Mouse (Mus musculus) neural tube, embryonic 15.5 days (tissue): ENCODE measurements around the gene Farp1. TPM values are rescaled to one million over a fixed set of nuclear protein-coding genes. Genes with fewer than 3 reads are reported as not detected.

ENCODE experiments used
- ATAC-seq: fragments of 200-750 bp; cut with Nextera tagmentation; 2 replicates; pipeline ENCODE4 v1.8.0; 2017; ENCODE audit warnings: mild to moderate bottlenecking, moderate TSS enrichment, moderate library complexity; ENCODE audit not compliant: low FRiP score
- H3K27ac ChIP-seq: fragments of 300-500 bp; sonication (generic); replicated peaks from 2 replicates; pipeline ENCODE4 v1.5.1; 2015; ENCODE audit warnings: mild to moderate bottlenecking, inconsistent platforms
- H3K27me3 ChIP-seq: fragments of 300-500 bp; sonication (generic); replicated peaks from 2 replicates; pipeline ENCODE4 v1.6.1; 2015; ENCODE audit warnings: inconsistent platforms
- H3K36me3 ChIP-seq: fragments of 300-500 bp; sonication (generic); 2 replicates; pipeline ENCODE4 v1.6.1; 2015; ENCODE audit warnings: inconsistent platforms
- H3K4me1 ChIP-seq: fragments of 300-500 bp; sonication (generic); 2 replicates; pipeline ENCODE4 v1.6.1; 2015; ENCODE audit warnings: inconsistent platforms
- H3K4me2 ChIP-seq: fragments of 300-500 bp; sonication (generic); 2 replicates; pipeline ENCODE4 v1.6.1; 2015; ENCODE audit warnings: inconsistent platforms, mild to moderate bottlenecking, moderate library complexity
- H3K4me3 ChIP-seq: fragments of 300-500 bp; sonication (generic); replicated peaks from 2 replicates; pipeline ENCODE4 v1.5.1; 2015; ENCODE audit warnings: mild to moderate bottlenecking, inconsistent platforms
- H3K9ac ChIP-seq: fragments of 300-500 bp; sonication (generic); replicated peaks from 2 replicates; pipeline ENCODE4 v1.6.1; 2015; ENCODE audit warnings: mild to moderate bottlenecking, inconsistent platforms
- H3K9me3 ChIP-seq: fragments of 300-500 bp; sonication (generic); replicated peaks from 2 replicates; pipeline ENCODE4 v1.6.1; 2016; ENCODE audit warnings: inconsistent platforms
- WGBS: fragments of 180-500 bp; shearing (Covaris S2); methylation state at CpG from one replicate; pipeline ENCODE4 v1.1.7; 2015; ENCODE audit warnings: mixed read lengths; 5-methylcytosine and 5-hydroxymethylcytosine counted together
- polyA plus RNA-seq: library from polyadenylated mRNA; unstranded; fragments of >200 nt; fragmentation: Nextera tagmentation; extraction: Ambion mirVana; gene quantifications from 2 replicates; pipeline ENCODE4 v1.2.1, GENCODE M21; 2015

The Farp1 gene
- polyA plus RNA-seq, 1 experiment from 2014 or later: 28.5 TPM

DNA sequence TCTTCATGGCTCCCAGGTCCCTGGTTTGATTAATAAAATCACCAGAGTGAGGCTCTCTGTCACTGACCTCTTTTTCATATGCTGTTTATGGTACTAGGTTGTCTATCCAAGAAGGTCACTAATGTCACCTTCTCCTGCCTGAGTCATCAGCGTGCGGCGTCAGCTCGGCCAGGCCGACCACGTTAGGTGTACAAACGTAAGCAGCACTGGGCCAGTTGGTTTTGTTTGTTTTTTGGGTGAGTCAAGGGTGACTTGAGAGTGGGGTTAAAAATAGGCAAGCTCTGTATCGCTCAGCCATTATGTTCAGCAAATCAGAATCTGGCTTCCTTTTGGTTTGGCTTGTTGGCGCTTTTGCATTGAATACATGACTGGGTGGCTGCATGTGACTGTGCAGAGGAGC lies 155.4 kb downstream of the Farp1 start:
- Histone ChIP-seq H3K27ac (no peak overlapping the region), H3K27me3 (no peaks in the 10 kb centered on the region), H3K4me1 (peaks cover 12% of the 10 kb centered on the region), H3K9me3 (no peaks in the 10 kb centered on the region), H3K4me3 (no peak overlapping the region), H3K36me3 (no peaks in the 10 kb centered on the region), H3K9ac (no peak overlapping the region), H3K4me2 (no peak overlapping the region)
- WGBS: 94% methylated on average over 9 of the region's 9 CpGs
- no peak for ATAC-seq

DNA sequence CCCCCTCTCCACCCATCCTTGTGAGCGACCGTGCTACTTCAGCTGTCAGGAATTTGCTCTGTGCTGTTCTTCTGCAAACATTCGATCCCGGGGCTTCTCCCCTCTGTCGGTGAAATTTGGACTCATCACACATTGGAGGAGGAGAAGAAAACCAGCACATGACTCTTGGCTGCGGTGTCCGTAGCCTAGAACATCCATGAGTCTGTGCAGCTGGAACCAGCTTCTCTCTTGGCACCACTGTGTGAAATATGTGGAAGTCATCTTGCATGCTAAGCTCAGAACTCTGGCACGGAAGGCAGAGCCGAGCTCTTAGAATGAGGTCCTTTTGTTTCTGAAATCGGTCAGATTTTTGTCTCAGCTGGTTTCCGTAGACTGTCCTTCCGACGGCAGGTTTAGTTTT lies 156.7 kb downstream of the Farp1 start:
- no peaks in the 10 kb centered on the region for H3K27me3 ChIP-seq
- H3K36me3 ChIP-seq: no peaks in the 10 kb centered on the region
- H3K4me1 ChIP-seq: peaks cover 12% of the 10 kb centered on the region
- H3K4me2 ChIP-seq: no peak overlapping the region
- no peak overlapping the region for H3K9ac ChIP-seq
- no peaks in the 10 kb centered on the region for H3K9me3 ChIP-seq
- ATAC-seq: peak; percentile 27; the same call in 1 of the 2 replicates
- H3K4me3 ChIP-seq: no peak overlapping the region
- peak overlapping the region; percentile 67 for H3K27ac ChIP-seq
- 57% methylated on average over 13 of the region's 13 CpGs for WGBS

DNA sequence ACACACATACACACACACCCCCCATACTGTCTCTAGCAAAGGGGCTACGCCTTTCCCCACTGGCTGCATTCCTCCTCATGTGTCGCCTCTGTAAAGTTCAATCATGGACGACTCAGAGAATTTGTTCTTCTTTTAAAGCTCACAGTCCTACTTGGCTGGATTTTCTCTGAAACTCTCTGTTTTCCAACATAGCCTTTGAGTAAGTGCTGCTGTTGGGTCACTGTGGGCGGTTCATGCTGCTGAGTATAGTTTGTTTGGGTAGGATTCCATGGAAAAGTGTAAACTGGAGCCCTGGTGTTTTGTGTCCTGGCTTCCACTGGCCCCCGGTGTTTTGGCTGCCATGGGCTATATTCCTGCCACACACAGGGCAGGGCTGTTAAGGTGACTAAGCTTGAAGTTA lies 157.4 kb downstream of the Farp1 start:
- ATAC-seq: no peak
- Histone ChIP-seq H3K36me3 (no peaks in the 10 kb centered on the region), H3K9ac (no peak overlapping the region), H3K4me1 (peaks cover 12% of the 10 kb centered on the region), H3K4me3 (no peak overlapping the region), H3K27me3 (no peaks in the 10 kb centered on the region), H3K4me2 (no peak overlapping the region), H3K9me3 (no peaks in the 10 kb centered on the region), H3K27ac (peak overlapping the region; percentile 67)
- 71% methylated on average over 5 of the region's 5 CpGs for WGBS

DNA sequence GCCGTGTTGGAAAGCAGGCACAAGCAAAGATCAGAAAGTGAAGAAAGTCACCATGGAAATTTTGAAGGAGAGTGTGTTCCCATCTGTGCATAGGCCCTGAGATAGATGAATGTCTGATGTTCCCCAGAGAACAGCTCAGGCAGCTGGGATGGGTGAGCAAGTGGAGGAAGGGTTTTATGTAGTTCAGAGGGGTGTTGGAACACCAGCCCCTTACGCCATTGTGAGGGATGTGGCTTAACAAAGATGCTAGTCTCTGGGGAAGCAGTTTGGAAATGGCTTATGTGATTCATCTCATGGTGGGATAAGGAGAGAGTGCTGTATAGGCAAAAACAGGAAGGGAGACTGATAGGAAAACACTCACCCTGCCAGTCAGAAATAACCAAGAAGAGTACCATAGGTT lies 159.0 kb downstream of the Farp1 start:
- H3K4me2 ChIP-seq: no peak overlapping the region
- no peaks in the 10 kb centered on the region for H3K9me3 ChIP-seq
- ATAC-seq: no peak
- no peak overlapping the region for H3K27ac ChIP-seq
- peaks cover 14% of the 10 kb centered on the region for H3K4me1 ChIP-seq
- 82% methylated on average over 2 of the region's 2 CpGs for WGBS
- no peak overlapping the region for H3K9ac ChIP-seq
- no peaks in the 10 kb centered on the region for H3K27me3 ChIP-seq
- H3K36me3 ChIP-seq: no peaks in the 10 kb centered on the region
- H3K4me3 ChIP-seq: no peak overlapping the region

DNA sequence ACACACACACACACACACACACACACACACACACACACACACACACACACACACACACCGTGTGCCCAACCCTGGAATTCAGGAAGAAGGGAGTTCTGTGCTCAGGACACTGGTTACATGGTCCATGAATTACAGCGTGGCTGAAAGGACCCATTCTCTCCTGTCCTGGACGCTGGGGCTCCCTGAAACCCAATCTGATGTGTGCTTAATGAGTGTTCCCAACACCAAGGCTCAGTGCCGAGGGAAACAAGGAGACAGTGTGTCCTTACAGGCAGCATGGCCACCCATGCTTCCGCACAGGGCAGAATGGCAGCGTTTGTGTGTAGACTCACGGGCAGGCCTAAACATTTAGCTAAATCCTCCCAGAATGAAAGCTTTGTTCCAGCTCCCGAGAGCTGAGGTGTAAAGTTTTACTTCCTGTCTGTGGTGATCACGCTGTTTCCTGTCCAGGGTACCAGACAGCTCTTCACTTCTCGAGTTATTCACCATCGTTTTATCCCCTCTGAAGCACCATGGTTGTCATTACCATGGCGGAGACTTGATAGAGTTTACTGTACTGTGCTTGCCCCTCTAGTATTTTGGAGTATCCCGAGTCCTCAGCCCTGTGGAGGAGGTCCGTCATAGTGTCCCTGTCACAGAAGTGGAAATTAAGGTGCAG lies 164.0 kb downstream of the Farp1 start:
- H3K27me3 ChIP-seq: no peaks in the 10 kb centered on the region
- no peak overlapping the region for H3K9ac ChIP-seq
- no peak overlapping the region for H3K4me2 ChIP-seq
- H3K36me3 ChIP-seq: no peaks in the 10 kb centered on the region
- peak overlapping the region; percentile 68 for H3K27ac ChIP-seq
- peaks cover 24% of the 10 kb centered on the region for H3K4me1 ChIP-seq
- H3K4me3 ChIP-seq: no peak overlapping the region
- 47% methylated on average over 14 of the region's 14 CpGs for WGBS
- H3K9me3 ChIP-seq: no peaks in the 10 kb centered on the region
- peak; percentile 79 for ATAC-seq

DNA sequence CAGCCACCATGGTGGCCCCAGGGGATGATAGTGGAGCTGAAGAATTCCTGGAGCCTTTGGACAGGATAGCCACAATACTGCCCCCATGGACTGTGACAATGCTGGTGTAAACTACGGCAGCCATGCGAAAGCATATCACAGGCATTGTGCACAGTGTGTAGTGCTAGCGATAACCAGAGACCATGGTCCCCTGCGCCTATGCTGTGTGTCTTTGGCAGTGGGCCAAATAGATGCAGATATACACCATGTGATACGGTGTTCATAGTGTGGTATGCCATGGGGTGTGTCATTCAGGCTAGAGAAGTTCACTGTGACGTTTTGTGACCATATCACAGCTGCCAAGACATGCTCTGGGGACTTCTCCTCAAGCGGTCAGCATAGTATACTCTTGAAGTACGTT lies 164.8 kb downstream of the Farp1 start:
- Histone ChIP-seq H3K27me3 (no peaks in the 10 kb centered on the region), H3K9me3 (no peaks in the 10 kb centered on the region), H3K4me2 (no peak overlapping the region), H3K27ac (peak overlapping the region; percentile 68), H3K36me3 (no peaks in the 10 kb centered on the region), H3K4me3 (no peak overlapping the region), H3K9ac (no peak overlapping the region), H3K4me1 (peaks cover 24% of the 10 kb centered on the region)
- WGBS: 60% methylated on average over 8 of the region's 8 CpGs
- ATAC-seq: peak; percentile 47; the same call in 1 of the 2 replicates

DNA sequence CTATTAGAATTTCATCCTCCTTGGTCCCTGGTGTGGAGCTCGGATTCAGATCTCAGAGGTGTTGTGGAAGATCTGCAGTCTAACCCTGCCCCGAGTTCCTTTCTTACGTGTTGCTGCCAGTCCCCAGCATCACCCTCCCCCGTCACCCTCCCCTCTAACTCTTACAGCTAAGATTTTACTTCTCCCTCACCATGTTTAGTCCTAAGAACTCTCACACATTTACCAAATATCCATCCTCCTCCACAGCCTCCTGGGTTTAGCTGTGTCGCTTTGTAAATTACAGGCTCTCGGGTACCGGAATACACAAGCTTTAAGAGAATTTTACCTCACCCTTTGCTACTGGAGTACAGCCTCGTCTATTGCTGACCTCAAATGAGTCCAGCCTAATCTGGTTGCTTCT lies 165.4 kb downstream of the Farp1 start:
- Histone ChIP-seq H3K27me3 (no peaks in the 10 kb centered on the region), H3K4me2 (no peak overlapping the region), H3K4me3 (no peak overlapping the region), H3K36me3 (no peaks in the 10 kb centered on the region), H3K4me1 (peaks cover 24% of the 10 kb centered on the region), H3K9me3 (no peaks in the 10 kb centered on the region), H3K27ac (no peak overlapping the region), H3K9ac (no peak overlapping the region)
- 80% methylated on average over 8 of the region's 8 CpGs for WGBS
- no peak for ATAC-seq

DNA sequence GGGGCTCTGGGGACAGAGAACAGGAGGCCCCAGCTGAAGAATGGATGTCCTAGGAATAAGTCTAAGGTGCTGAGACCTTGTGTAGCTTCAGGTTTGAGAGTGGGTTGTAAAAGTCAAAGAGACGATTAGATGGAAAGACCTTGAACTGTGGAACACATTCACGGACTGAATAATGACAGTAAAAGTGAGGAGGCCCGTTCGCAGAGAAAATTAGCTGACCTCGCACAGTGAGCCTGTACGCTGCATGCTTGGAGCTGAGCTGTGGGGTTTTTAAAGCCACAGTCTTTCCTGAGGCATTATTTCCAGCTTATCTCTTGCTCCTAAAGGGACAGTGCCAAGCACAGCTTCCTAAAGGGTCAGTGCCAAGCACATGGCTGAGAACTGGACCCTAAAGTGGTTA lies 166.2 kb downstream of the Farp1 start:
- H3K4me2 ChIP-seq: no peak overlapping the region
- H3K4me1 ChIP-seq: peaks cover 28% of the 10 kb centered on the region
- H3K9ac ChIP-seq: no peak overlapping the region
- H3K4me3 ChIP-seq: no peak overlapping the region
- H3K27me3 ChIP-seq: no peaks in the 10 kb centered on the region
- H3K27ac ChIP-seq: peak overlapping the region; percentile 58
- H3K36me3 ChIP-seq: no peaks in the 10 kb centered on the region
- no peak for ATAC-seq
- 47% methylated on average over 6 of the region's 6 CpGs for WGBS
- no peaks in the 10 kb centered on the region for H3K9me3 ChIP-seq

DNA sequence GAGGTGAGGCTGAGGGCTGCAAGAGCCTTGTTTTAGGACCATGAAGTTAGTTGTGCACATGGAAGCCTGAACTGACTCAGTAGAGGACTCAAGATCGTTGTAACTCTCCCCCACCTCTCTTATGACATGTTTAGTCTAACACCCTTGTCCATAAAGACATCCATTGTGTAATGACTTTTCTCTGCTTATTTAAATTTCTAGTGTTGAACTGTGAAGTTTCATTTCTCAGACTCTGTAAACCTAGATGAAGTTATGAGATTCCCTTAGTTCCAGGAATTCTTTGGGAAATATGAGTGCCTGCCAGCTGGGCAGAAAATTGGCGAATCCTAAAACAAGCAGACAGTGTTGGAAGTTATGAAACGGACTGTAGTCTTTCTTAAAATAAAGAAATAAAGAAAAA lies 170.5 kb downstream of the Farp1 start:
- no peaks in the 10 kb centered on the region for H3K27me3 ChIP-seq
- H3K9me3 ChIP-seq: no peaks in the 10 kb centered on the region
- ATAC-seq: no peak
- H3K4me1 ChIP-seq: peaks cover 20% of the 10 kb centered on the region
- H3K27ac ChIP-seq: no peak overlapping the region
- H3K36me3 ChIP-seq: no peaks in the 10 kb centered on the region
- no peak overlapping the region for H3K4me3 ChIP-seq
- H3K9ac ChIP-seq: no peak overlapping the region
- H3K4me2 ChIP-seq: no peak overlapping the region
- WGBS: 86% methylated on average over 3 of the region's 3 CpGs

DNA sequence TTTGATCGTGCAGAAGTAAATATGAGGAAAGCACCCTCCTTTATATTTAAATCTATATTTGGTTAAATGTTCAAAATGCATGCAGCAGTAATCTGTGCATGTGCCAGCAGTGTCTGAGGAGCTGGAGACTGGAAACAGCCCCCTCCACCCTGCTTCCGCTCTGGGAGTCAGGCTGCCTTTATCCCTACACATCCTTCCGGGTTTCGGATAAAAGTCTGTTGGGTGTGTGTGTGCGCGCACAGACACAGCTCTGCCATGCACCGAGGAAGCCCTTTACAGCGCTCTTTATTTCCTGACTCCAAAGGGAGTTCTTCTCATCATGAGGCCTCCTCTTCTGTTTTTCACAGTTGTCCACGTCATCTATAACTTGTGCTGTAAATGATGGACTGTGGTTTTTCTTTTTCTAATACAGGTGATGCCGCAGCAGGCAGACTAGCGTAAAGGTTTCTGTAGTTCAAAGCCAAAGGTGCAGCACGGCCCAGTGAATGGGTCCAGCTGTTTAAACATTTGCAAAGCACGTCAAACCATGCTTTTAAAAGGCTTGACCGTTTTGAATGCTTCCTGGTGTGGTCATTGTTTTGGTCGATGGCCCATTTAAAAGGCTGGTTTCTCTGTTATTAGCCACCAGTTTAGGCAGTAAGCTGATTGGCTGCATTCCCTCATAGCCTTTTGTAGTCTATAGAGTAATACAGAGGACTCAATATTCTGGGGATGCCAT lies 172.6 kb downstream of the Farp1 start:
- Histone ChIP-seq H3K4me3 (no peak overlapping the region), H3K27me3 (no peaks in the 10 kb centered on the region), H3K4me1 (peaks cover 11% of the 10 kb centered on the region), H3K9ac (no peak overlapping the region), H3K4me2 (no peak overlapping the region), H3K27ac (peak overlapping the region; percentile 14; the same call in 1 of the 2 replicates), H3K9me3 (no peaks in the 10 kb centered on the region), H3K36me3 (no peaks in the 10 kb centered on the region)
- ATAC-seq: no peak
- WGBS: 49% methylated on average over 15 of the region's 15 CpGs

DNA sequence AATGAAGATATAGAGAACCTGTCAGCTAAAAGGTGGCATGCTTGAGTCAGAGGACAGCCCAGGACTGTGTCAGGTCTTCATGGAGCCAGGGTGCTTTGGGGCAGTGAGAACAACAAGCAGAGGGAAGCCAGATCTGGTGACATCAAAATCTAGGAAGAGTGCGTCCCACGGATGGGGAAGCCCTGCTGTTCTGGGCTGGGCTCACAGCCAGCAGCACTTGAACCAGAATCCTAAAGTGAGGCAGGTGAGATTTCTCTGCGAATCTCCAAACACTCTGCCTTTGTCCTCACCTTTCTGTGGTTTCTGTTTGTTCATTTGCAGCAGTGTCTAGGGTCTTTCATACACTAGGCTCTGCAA lies 173.1 kb downstream of the Farp1 start:
- no peak overlapping the region for H3K4me3 ChIP-seq
- peaks cover 11% of the 10 kb centered on the region for H3K4me1 ChIP-seq
- no peaks in the 10 kb centered on the region for H3K27me3 ChIP-seq
- WGBS: 59% methylated on average over 3 of the region's 3 CpGs
- H3K4me2 ChIP-seq: no peak overlapping the region
- H3K27ac ChIP-seq: peak overlapping the region; percentile 14; the same call in 1 of the 2 replicates
- no peak overlapping the region for H3K9ac ChIP-seq
- no peak for ATAC-seq
- H3K36me3 ChIP-seq: no peaks in the 10 kb centered on the region
- H3K9me3 ChIP-seq: no peaks in the 10 kb centered on the region

DNA sequence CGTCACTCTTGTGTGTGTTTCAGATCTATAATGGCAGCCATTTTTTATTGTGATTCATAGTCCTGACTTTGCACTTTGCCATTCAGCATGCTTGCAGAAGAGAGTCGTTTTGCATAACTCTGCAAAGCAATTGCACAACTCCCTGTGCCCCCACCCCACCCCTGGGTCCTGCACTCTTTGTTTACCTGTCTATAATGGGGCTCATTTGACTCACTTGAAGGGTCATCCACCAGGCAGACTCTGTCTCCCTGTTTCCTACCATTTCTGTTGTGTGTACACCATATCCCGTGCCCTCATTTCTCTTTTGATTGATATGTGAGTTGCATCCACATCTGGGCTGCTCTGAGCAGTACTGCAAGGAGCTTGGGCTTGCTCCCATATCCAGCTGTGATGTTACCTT lies 175.3 kb downstream of the Farp1 start:
- H3K9ac ChIP-seq: no peak overlapping the region
- no peaks in the 10 kb centered on the region for H3K27me3 ChIP-seq
- H3K4me3 ChIP-seq: no peak overlapping the region
- H3K36me3 ChIP-seq: no peaks in the 10 kb centered on the region
- ATAC-seq: no peak
- H3K9me3 ChIP-seq: no peaks in the 10 kb centered on the region
- 75% methylated on average over 3 of the region's 3 CpGs for WGBS
- H3K4me2 ChIP-seq: no peak overlapping the region
- H3K4me1 ChIP-seq: peaks cover 11% of the 10 kb centered on the region
- no peak overlapping the region for H3K27ac ChIP-seq
